Mouse (Mus musculus): Measurements from ENCODE around the gene Insl6. TPM values are rescaled to one million over a fixed set of nuclear protein-coding genes. Genes with fewer than 3 reads are reported as not detected.

Gene Insl6
- polyA plus RNA-seq, 1 experiment = 16.7 TPM

GRCm38 (mm10) chr19:29326822-29327552 is 1.8 kb upstream of the Insl6 start:
- no peak for TF ChIP-seq POLR2A (IDR thresholded peaks at IDR 0.05; ENCODE audit: borderline replicate concordance, low read depth, low read length)
- TF ChIP-seq CTCF (IDR thresholded peaks at IDR 0.05; ENCODE audit: low read depth, low read length) = no peak
- H3K4me1 ChIP-seq (ENCODE audit: control insufficient read depth, insufficient read depth, low read length) = peaks cover 13% of the 10 kb centered on the region; the same call in 1 of the 2 replicates
- H3K4me3 ChIP-seq (ENCODE audit: insufficient read depth, low read length) = no peak overlapping the region
- H3K27ac ChIP-seq (ENCODE audit: insufficient read depth, low read depth, low read length) = no peak overlapping the region

GRCm38 (mm10) chr19:29326396-29326795 is 1.2 kb upstream of the Insl6 start:
- no peak overlapping the region for H3K27ac ChIP-seq (ENCODE audit: insufficient read depth, low read depth, low read length)
- H3K4me1 ChIP-seq (ENCODE audit: control insufficient read depth, insufficient read depth, low read length) = peaks cover 13% of the 10 kb centered on the region; the same call in 1 of the 2 replicates
- TF ChIP-seq POLR2A (IDR thresholded peaks at IDR 0.05; ENCODE audit: borderline replicate concordance, low read depth, low read length) = no peak
- no peak for TF ChIP-seq CTCF (IDR thresholded peaks at IDR 0.05; ENCODE audit: low read depth, low read length)
- H3K4me3 ChIP-seq (ENCODE audit: insufficient read depth, low read length) = no peak overlapping the region

- no peak for TF ChIP-seq POLR2A (IDR thresholded peaks at IDR 0.05; ENCODE audit: borderline replicate concordance, low read depth, low read length)
- TF ChIP-seq CTCF (IDR thresholded peaks at IDR 0.05; ENCODE audit: low read depth, low read length) = no peak
- no peak overlapping the region for H3K4me3 ChIP-seq (ENCODE audit: insufficient read depth, low read length)
- peaks cover 13% of the 10 kb centered on the region; the same call in 1 of the 2 replicates for H3K4me1 ChIP-seq (ENCODE audit: control insufficient read depth, insufficient read depth, low read length)
- no peak overlapping the region for H3K27ac ChIP-seq (ENCODE audit: insufficient read depth, low read depth, low read length)
Observed at GRCm38 (mm10) chr19:29325852-29326180, 660 bp upstream of the Insl6 start.

- no peak for TF ChIP-seq CTCF (IDR thresholded peaks at IDR 0.05; ENCODE audit: low read depth, low read length)
- H3K4me3 ChIP-seq (ENCODE audit: insufficient read depth, low read length) = peak overlapping the region; percentile 49
- H3K27ac ChIP-seq (ENCODE audit: insufficient read depth, low read depth, low read length) = no peak overlapping the region
- H3K4me1 ChIP-seq (ENCODE audit: control insufficient read depth, insufficient read depth, low read length) = peaks cover 13% of the 10 kb centered on the region; the same call in 1 of the 2 replicates
Observed at GRCm38 (mm10) chr19:29323416-29324049, 1.6 kb downstream of the Insl6 start.

- TF ChIP-seq POLR2A (IDR thresholded peaks at IDR 0.05; ENCODE audit: borderline replicate concordance, low read depth, low read length) (no peak), CTCF (IDR thresholded peaks at IDR 0.05; ENCODE audit: low read depth, low read length) (no peak)
Observed at GRCm38 (mm10) chr19:29312661-29313060, 12.5 kb downstream of the Insl6 start.

GRCm38 (mm10) chr19:29311791-29312190 is 13.4 kb downstream of the Insl6 start:
- TF ChIP-seq POLR2A (IDR thresholded peaks at IDR 0.05; ENCODE audit: borderline replicate concordance, low read depth, low read length) (no peak), CTCF (IDR thresholded peaks at IDR 0.05; ENCODE audit: low read depth, low read length) (no peak)
- Histone ChIP-seq H3K4me3 (ENCODE audit: insufficient read depth, low read length) (no peak overlapping the region), H3K4me1 (ENCODE audit: control insufficient read depth, insufficient read depth, low read length) (no peaks in the 10 kb centered on the region), H3K27ac (ENCODE audit: insufficient read depth, low read depth, low read length) (no peak overlapping the region)

More at GRCm38 (mm10) chr19:29312661-29313060, 12.5 kb downstream of the Insl6 start:
- Histone ChIP-seq H3K4me1 (ENCODE audit: control insufficient read depth, insufficient read depth, low read length) (no peaks in the 10 kb centered on the region), H3K27ac (ENCODE audit: insufficient read depth, low read depth, low read length) (no peak overlapping the region), H3K4me3 (ENCODE audit: insufficient read depth, low read length) (no peak overlapping the region)

GRCm38 (mm10) chr19:29308832-29309231 is 16.3 kb downstream of the Insl6 start:
- no peak overlapping the region for H3K27ac ChIP-seq (ENCODE audit: insufficient read depth, low read depth, low read length)
- no peak for TF ChIP-seq POLR2A (IDR thresholded peaks at IDR 0.05; ENCODE audit: borderline replicate concordance, low read depth, low read length)
- no peak for TF ChIP-seq CTCF (IDR thresholded peaks at IDR 0.05; ENCODE audit: low read depth, low read length)
- H3K4me1 ChIP-seq (ENCODE audit: control insufficient read depth, insufficient read depth, low read length) = no peaks in the 10 kb centered on the region
- no peak overlapping the region for H3K4me3 ChIP-seq (ENCODE audit: insufficient read depth, low read length)

- Histone ChIP-seq H3K4me1 (ENCODE audit: control insufficient read depth, insufficient read depth, low read length) (no peaks in the 10 kb centered on the region), H3K27ac (ENCODE audit: insufficient read depth, low read depth, low read length) (no peak overlapping the region), H3K4me3 (ENCODE audit: insufficient read depth, low read length) (no peak overlapping the region)
- no peak for TF ChIP-seq CTCF (IDR thresholded peaks at IDR 0.05; ENCODE audit: low read depth, low read length)
- no peak for TF ChIP-seq POLR2A (IDR thresholded peaks at IDR 0.05; ENCODE audit: borderline replicate concordance, low read depth, low read length)
Observed at GRCm38 (mm10) chr19:29302119-29302518, 23.0 kb downstream of the Insl6 start.

GRCm38 (mm10) chr19:29300919-29301318 is 24.2 kb downstream of the Insl6 start:
- TF ChIP-seq POLR2A (IDR thresholded peaks at IDR 0.05; ENCODE audit: borderline replicate concordance, low read depth, low read length) = no peak

GRCm38 (mm10) chr19:29297366-29297765 is 27.8 kb downstream of the Insl6 start:
- TF ChIP-seq POLR2A (IDR thresholded peaks at IDR 0.05; ENCODE audit: borderline replicate concordance, low read depth, low read length) (no peak), CTCF (IDR thresholded peaks at IDR 0.05; ENCODE audit: low read depth, low read length) (no peak)
- H3K27ac ChIP-seq (ENCODE audit: insufficient read depth, low read depth, low read length) = no peak overlapping the region
- peaks cover 2% of the 10 kb centered on the region; the same call in 1 of the 2 replicates for H3K4me1 ChIP-seq (ENCODE audit: control insufficient read depth, insufficient read depth, low read length)
- no peak overlapping the region for H3K4me3 ChIP-seq (ENCODE audit: insufficient read depth, low read length)

More at GRCm38 (mm10) chr19:29300919-29301318, 24.2 kb downstream of the Insl6 start:
- no peak overlapping the region for H3K27ac ChIP-seq (ENCODE audit: insufficient read depth, low read depth, low read length)
- no peak overlapping the region for H3K4me3 ChIP-seq (ENCODE audit: insufficient read depth, low read length)
- peaks cover 2% of the 10 kb centered on the region; the same call in 1 of the 2 replicates for H3K4me1 ChIP-seq (ENCODE audit: control insufficient read depth, insufficient read depth, low read length)

Data from bone marrow macrophage, adult 2 months (primary cell).